Comparison of ENCODE assay signal across 35 mouse cellular contexts in genomic region chr6:120045406-120045805, GRCm38 (mm10). TPM values are rescaled to one million over a fixed set of nuclear protein-coding genes. Genes with fewer than 3 reads are reported as not detected.
"Had no signal": no experiment of that assay in that cellular context is flagged by ENCODE, and none has a peak within 500 bp of the region (broad histone marks: within the 10 kb centered on the region; RNA-seq: fewer than 3 reads in every experiment).

No protein-coding gene starts in this region.

- H3K4me1 ChIP-seq: heart, embryonic 10.5 days; heart, embryonic 15.5 days; hindbrain, embryonic 10.5 days; hindbrain, embryonic 12.5 days; intestine, embryonic 15.5 days; limb, embryonic 15.5 days had no signal

- H3K9ac ChIP-seq: heart, embryonic 13.5 days; heart, embryonic 15.5 days; hindbrain, embryonic 12.5 days; hindbrain, embryonic 14.5 days; intestine, embryonic 15.5 days; limb, embryonic 13.5 days; limb, embryonic 15.5 days; liver, embryonic 12.5 days; liver, embryonic 14.5 days had no signal

- ATAC-seq: hindbrain, embryonic 16.5 days; inflammation-experienced regulatory T-cells, adult 6 months; intestine, embryonic 15.5 days; intestine, postnatal 0 days; liver, embryonic 12.5 days had no signal

- H3K4me2 ChIP-seq: heart, embryonic 13.5 days; heart, embryonic 15.5 days; hindbrain, embryonic 12.5 days; hindbrain, embryonic 14.5 days; intestine, embryonic 15.5 days; limb, embryonic 13.5 days; limb, embryonic 15.5 days; liver, embryonic 12.5 days had no signal

- H3K36me3 ChIP-seq: heart, embryonic 10.5 days; heart, embryonic 13.5 days; heart, embryonic 15.5 days; hindbrain, embryonic 10.5 days; hindbrain, embryonic 12.5 days; intestine, embryonic 15.5 days; limb, embryonic 13.5 days; limb, embryonic 15.5 days; liver, embryonic 12.5 days had no signal

- H3K27me3 ChIP-seq: heart, embryonic 13.5 days; heart, embryonic 15.5 days; hindbrain, embryonic 12.5 days; intestine, embryonic 15.5 days; limb, embryonic 13.5 days; limb, embryonic 15.5 days; liver, embryonic 12.5 days had no signal

- H3K9me3 ChIP-seq: heart, embryonic 10.5 days; heart, embryonic 13.5 days; heart, embryonic 15.5 days; hindbrain, embryonic 10.5 days; hindbrain, embryonic 12.5 days; intestine, embryonic 15.5 days; limb, embryonic 13.5 days; limb, embryonic 15.5 days; liver, embryonic 12.5 days had no signal

- DNase-seq: gastrocnemius, postnatal 25 days; heart, postnatal 14 days; heart, postnatal 4 days; kidney, adult 18-20 months; kidney, adult 8-10 months; kidney, postnatal 14 days; kidney, postnatal 36 days; layer of hippocampus, adult 9-11 months; layer of hippocampus, postnatal 36 days; left cerebral cortex, postnatal 4 days; lung, adult 18-20 months had no signal

- H3K27ac ChIP-seq: heart, embryonic 10.5 days; heart, embryonic 13.5 days; heart, embryonic 15.5 days; hindbrain, embryonic 10.5 days; hindbrain, embryonic 12.5 days; hindbrain, embryonic 14.5 days; intestine, embryonic 15.5 days; kidney, postnatal 0 days; limb, embryonic 13.5 days; limb, embryonic 15.5 days; liver, embryonic 12.5 days; liver, embryonic 14.5 days had no signal

- H3K4me3 ChIP-seq: heart, embryonic 10.5 days; heart, embryonic 13.5 days; heart, embryonic 15.5 days; hindbrain, embryonic 10.5 days; hindbrain, embryonic 12.5 days; intestine, embryonic 15.5 days; limb, embryonic 13.5 days; limb, embryonic 15.5 days; liver, embryonic 12.5 days had no signal

RNA-seq across cellular contexts. Expression of gene Ninj2, which starts 47.7 kb away (rescaled TPM):
- total RNA-seq: gastrocnemius, adult 8-10 months; gastrocnemius, postnatal 25 days; gastrocnemius, postnatal 4 days; granulocyte monocyte progenitor cell, adult 5-6 weeks; heart, adult 8-10 months; heart, postnatal 14 days; heart, postnatal 4 days; left cerebral cortex, postnatal 4 days; liver, adult 2 months had no signal
- polyA plus RNA-seq: heart, embryonic 10.5 days; heart, embryonic 13.5 days; heart, postnatal 0 days; hindbrain, embryonic 10.5 days; hindbrain, embryonic 12.5 days; hindbrain, embryonic 14.5 days; hindbrain, embryonic 16.5 days; intestine, embryonic 15.5 days; intestine, postnatal 0 days; kidney, embryonic 14.5 days; kidney, postnatal 0 days; large intestine, adult 2 months; limb, embryonic 11.5 days; liver, adult 2 months; liver, embryonic 12.5 days had no signal
